Mouse (Mus musculus) forebrain, embryonic 10.5 days (tissue): ENCODE measurements around the gene Marco. TPM values are rescaled to one million over a fixed set of nuclear protein-coding genes. Genes with fewer than 3 reads are reported as not detected.
A peak's percentile ranks its signal among the peaks of the same experiment; 100 is the strongest.

Experiments used
- DNase-seq: peaks from one replicate; pipeline ENCODE4 v3.0.0-alpha.2; 2017; ENCODE audit warnings: low spot score; ENCODE audit errors: extremely low spot score
- H3K27ac ChIP-seq: fragments of 300-500 bp; sonication (generic); 2 replicates; pipeline ENCODE4 v1.5.1; 2016; ENCODE audit warnings: mild to moderate bottlenecking
- H3K27me3 ChIP-seq: fragments of 300-500 bp; sonication (generic); 2 replicates; pipeline ENCODE4 v1.6.1; 2016; ENCODE audit warnings: mild to moderate bottlenecking; ENCODE audit not compliant: poor library complexity, severe bottlenecking
- H3K36me3 ChIP-seq: fragments of 300-500 bp; sonication (generic); replicated peaks from 2 replicates; pipeline ENCODE4 v1.6.1; 2016; ENCODE audit warnings: mild to moderate bottlenecking, moderate library complexity
- H3K4me1 ChIP-seq: fragments of 300-500 bp; sonication (generic); 2 replicates; pipeline ENCODE4 v1.6.1; 2016
- H3K4me3 ChIP-seq: fragments of 300-500 bp; sonication (generic); 2 replicates; pipeline ENCODE4 v1.5.1; 2016; ENCODE audit warnings: mild to moderate bottlenecking, moderate library complexity
- H3K9me3 ChIP-seq: fragments of 300-500 bp; sonication (generic); 2 replicates; pipeline ENCODE4 v1.6.1; 2016; ENCODE audit warnings: mild to moderate bottlenecking, moderate library complexity
- WGBS: fragments of 180-500 bp; shearing (Covaris S2); methylation state at CpG from one replicate; pipeline ENCODE4 v1.1.7; 2016; 5-methylcytosine and 5-hydroxymethylcytosine counted together
- polyA plus RNA-seq: library from polyadenylated mRNA; unstranded; fragments of >200 nt; fragmentation: Nextera tagmentation; extraction: Ambion mirVana; gene quantifications from 2 replicates; pipeline ENCODE4 v1.2.1, GENCODE M21; 2016

Gene Marco
- polyA plus RNA-seq, 1 experiment from 2014 or later = not detected

DNA sequence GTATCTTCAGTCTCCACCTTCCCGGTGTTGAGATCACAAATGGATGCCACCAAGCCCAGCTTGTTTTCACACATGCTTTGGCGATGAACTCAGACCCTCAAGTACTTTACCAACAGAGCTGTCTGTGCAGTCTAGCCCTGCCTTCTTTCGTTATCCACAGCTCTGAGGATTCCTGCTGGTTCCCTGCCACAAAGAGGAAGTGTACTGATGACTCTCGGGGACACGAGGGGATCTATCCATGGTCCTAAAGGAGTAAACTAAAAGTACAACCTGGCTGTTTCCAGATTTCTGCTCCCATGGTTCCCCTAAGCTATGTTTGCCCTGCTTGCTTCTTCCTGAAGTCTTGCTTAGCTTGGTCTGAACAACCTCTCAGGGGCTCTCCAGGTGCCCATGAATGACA lies 23.9 kb downstream of the Marco start:
- H3K9me3 ChIP-seq = no peaks in the 10 kb centered on the region
- DNase-seq = no peak
- 31% methylated on average over 5 of the region's 5 CpGs for WGBS

DNA sequence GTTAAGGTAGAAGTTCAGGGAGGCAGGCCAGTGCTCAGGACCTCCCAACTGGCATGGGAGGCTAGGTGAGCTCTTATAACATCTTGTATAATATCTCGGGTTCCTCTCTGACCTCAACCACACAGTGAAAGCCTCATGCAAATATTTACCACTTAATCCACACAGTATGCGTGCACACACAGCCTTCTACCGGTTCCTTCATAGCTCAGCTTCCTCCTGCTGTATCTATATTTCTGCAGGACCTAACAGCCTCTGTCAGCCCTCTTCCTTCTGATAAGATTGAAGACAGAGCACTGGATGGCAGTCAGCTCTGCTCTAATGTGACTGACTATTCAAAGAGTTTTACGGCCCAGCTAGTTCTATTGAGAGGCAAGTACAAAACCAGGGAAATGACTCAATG lies 30.0 kb downstream of the Marco start:
- Histone ChIP-seq H3K4me1 (no peaks in the 10 kb centered on the region), H3K9me3 (no peaks in the 10 kb centered on the region), H3K4me3 (no peak overlapping the region), H3K27ac (no peak overlapping the region), H3K27me3 (no peaks in the 10 kb centered on the region), H3K36me3 (no peaks in the 10 kb centered on the region)
- WGBS = 85% methylated on average over 4 of the region's 4 CpGs
- DNase-seq = no peak

More for the DNA sequence above, 23.9 kb downstream of the Marco start:
- no peak overlapping the region for H3K27ac ChIP-seq
- no peaks in the 10 kb centered on the region for H3K4me1 ChIP-seq
- no peaks in the 10 kb centered on the region for H3K27me3 ChIP-seq
- no peak overlapping the region for H3K4me3 ChIP-seq
- H3K36me3 ChIP-seq = no peaks in the 10 kb centered on the region

DNA sequence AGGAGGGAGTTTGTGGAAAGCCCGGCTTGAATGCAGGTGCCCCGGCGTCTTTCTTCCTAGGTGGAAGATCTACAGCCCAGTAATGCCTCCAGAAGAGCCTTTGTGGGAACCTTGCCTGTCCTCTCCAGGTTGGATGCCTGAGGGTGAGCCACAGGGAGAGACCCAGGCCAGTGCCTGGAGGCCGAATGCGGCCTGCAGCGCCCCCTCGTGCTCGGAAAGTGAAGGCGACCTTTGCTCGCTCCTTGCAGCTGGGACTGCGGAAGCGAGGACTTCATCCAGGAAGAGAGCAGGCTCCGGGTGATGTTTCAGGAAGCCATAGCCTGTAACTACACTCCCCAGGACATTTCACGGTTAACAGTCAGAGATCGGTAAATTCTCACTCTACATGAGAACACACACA lies 35.9 kb downstream of the Marco start:
- H3K4me1 ChIP-seq = peaks cover 10% of the 10 kb centered on the region
- 17% methylated on average over 15 of the region's 15 CpGs for WGBS

DNA sequence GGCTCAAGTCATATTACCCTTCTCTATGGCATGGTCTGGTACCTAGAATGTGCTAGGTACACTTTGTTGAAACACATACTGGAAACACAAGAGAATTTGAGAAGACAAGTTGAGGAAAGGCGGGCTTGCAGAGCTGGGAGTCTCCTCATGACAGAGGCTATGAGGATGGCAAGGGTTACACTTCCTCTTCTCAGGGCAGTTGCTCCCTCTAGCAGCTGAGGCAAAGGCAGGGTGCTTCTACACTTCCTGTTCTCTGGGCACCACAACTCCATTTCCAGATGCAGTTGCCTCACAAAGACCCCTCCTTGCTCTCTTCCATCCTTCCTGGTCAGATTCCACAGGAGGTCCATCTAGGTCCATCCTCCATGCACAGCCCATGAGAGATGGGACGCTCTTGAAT lies 37.5 kb downstream of the Marco start:
- no peaks in the 10 kb centered on the region for H3K36me3 ChIP-seq
- H3K4me3 ChIP-seq = no peak overlapping the region
- no peak overlapping the region for H3K27ac ChIP-seq
- 93% methylated on average over 2 of the region's 2 CpGs for WGBS
- H3K27me3 ChIP-seq = no peaks in the 10 kb centered on the region
- H3K4me1 ChIP-seq = peaks cover 18% of the 10 kb centered on the region
- H3K9me3 ChIP-seq = no peaks in the 10 kb centered on the region
- DNase-seq = no peak

More for the DNA sequence above, 35.9 kb downstream of the Marco start:
- Histone ChIP-seq H3K9me3 (no peaks in the 10 kb centered on the region), H3K27ac (no peak overlapping the region), H3K27me3 (no peaks in the 10 kb centered on the region), H3K36me3 (no peaks in the 10 kb centered on the region), H3K4me3 (no peak overlapping the region)
- peak; percentile 69 for DNase-seq

DNA sequence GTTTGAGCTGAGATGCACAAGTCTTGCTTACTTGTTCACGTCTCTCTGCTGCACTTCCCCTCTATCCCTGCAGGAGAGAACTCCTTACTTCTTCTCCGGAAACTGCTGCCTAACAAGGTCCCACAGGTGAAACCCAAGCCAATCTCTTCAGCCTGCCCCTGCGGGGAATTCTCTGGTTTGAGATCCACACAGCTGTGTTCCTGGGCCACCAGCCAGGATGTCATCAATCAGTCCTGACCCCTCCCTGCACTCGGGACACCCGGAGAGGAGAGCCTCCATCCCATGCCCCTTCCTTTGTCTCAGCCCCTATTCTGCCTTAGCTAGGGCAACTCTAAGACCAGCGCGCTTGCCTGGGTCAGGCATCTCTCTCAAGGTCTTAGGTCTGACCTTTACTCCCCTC lies 38.1 kb downstream of the Marco start:
- DNase-seq = no peak
- H3K36me3 ChIP-seq = no peaks in the 10 kb centered on the region
- H3K27ac ChIP-seq = no peak overlapping the region
- no peaks in the 10 kb centered on the region for H3K27me3 ChIP-seq
- no peak overlapping the region for H3K4me3 ChIP-seq
- peaks cover 24% of the 10 kb centered on the region for H3K4me1 ChIP-seq
- 27% methylated on average over 7 of the region's 7 CpGs for WGBS
- no peaks in the 10 kb centered on the region for H3K9me3 ChIP-seq

DNA sequence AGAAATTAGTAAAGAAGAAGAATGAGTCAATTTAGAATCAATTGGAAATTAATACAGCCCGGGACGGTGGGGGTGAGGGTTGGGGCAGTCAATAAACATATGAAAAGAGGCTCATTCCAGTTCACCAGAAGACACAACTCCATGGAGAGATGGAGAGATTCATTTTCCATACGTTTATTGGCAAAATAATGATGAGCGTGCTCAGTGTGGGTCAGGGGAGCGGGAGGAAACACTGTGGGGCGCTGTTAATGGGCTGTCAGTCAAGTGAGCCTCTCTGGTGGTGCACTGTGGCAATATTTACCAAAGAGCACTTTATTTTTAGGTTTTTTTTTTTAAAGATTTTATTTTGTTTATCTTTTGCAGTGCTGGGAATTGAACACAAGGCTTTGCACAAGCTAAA lies 45.8 kb downstream of the Marco start:
- no peaks in the 10 kb centered on the region for H3K27me3 ChIP-seq

DNA sequence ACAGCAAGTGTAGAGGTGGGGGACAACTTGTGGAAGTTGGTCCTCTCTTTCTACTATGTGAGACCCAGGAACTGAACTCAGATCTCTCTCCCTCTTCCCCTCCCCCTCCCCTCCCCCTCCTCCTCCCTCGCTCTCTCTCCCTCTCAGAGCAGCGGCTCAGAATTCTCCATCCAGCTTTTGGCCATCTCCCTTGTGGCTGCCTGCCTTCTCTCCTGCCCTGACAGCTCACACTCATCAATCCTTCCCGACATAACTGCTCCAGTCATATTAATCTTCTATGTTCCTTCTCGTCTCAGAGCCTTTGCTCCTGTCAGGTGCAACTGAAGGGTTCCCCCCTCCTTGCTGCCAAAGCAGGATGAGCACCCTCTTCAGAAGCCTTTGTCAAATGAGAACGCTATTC lies 46.3 kb downstream of the Marco start:
- peaks cover 19% of the 10 kb centered on the region for H3K4me1 ChIP-seq
- no peaks in the 10 kb centered on the region for H3K9me3 ChIP-seq
- H3K36me3 ChIP-seq = no peaks in the 10 kb centered on the region
- WGBS = 56% methylated on average over 3 of the region's 5 CpGs
- no peak for DNase-seq
- H3K27ac ChIP-seq = no peak overlapping the region
- H3K27me3 ChIP-seq = no peaks in the 10 kb centered on the region
- no peak overlapping the region for H3K4me3 ChIP-seq

More for the DNA sequence above, 45.8 kb downstream of the Marco start:
- no peak overlapping the region for H3K27ac ChIP-seq
- H3K9me3 ChIP-seq = no peaks in the 10 kb centered on the region
- DNase-seq = no peak
- H3K4me1 ChIP-seq = peaks cover 19% of the 10 kb centered on the region
- 78% methylated on average over 6 of the region's 6 CpGs for WGBS
- H3K4me3 ChIP-seq = no peak overlapping the region
- no peaks in the 10 kb centered on the region for H3K36me3 ChIP-seq

DNA sequence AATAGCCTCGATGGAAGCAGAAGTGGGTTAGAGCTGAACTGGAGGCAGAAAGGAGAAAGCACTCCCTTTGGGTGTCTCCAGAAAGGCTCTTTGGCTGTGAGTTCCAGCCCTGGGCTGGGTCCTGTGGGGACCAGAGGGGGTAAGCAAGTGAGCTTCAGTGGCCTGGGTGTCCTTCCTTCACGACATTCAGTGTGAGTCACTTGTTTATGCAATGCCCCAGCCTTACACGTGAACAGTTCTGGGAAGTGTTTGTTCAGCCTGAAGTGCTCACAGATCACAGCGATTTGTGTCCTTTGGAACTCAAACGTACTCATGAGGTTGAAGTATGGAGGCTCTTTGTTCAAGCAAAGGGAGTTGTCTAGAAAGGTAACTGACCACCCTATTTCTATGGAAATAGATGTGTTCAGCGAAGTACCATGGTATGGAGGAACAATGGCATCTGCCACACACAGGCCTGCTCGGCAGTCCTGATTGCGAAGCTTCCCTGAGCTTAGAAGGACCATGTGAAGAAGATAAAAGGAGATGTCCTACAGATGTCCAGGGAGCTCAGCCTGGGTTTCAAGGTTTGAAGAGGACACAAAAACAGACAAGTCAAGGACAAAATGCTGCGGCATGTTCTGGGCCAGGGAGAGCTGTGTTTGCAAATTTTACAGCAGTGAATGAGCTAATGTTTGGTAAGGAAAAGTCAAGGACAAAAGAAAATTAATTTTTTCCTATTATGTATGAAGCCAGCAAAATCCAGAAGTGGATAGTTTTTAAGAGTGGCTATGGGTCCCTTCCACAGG lies 53.1 kb downstream of the Marco start:
- H3K27me3 ChIP-seq = no peaks in the 10 kb centered on the region
- no peaks in the 10 kb centered on the region for H3K36me3 ChIP-seq
- DNase-seq = no peak
- H3K27ac ChIP-seq = no peak overlapping the region
- H3K4me1 ChIP-seq = no peaks in the 10 kb centered on the region
- 91% methylated on average over 9 of the region's 9 CpGs for WGBS
- H3K4me3 ChIP-seq = no peak overlapping the region
- H3K9me3 ChIP-seq = no peaks in the 10 kb centered on the region

DNA sequence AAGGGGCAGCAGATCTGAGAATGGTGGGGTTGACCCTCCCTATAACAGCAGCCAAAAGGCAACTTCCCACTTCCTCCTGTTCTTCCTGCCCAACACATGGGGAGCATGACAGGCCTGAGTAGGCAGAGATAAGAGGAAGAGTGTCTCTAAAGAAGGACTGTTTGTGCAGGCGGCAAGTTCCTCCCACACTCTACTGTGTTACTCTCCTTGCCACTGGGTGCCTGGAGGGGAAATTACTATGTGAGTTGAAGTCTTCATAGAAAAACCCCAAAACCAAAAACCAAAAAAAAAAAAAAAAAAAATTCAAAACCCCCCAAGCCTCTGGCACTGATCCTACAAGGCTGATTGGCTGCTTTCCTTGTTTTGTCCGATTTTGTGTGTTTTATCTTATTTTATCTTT lies 55.2 kb downstream of the Marco start:
- no peak for DNase-seq
- Histone ChIP-seq H3K27me3 (no peaks in the 10 kb centered on the region), H3K4me3 (no peak overlapping the region), H3K36me3 (no peaks in the 10 kb centered on the region), H3K27ac (no peak overlapping the region), H3K4me1 (no peaks in the 10 kb centered on the region), H3K9me3 (no peaks in the 10 kb centered on the region)
- WGBS = 83% methylated on average over 2 of the region's 2 CpGs

DNA sequence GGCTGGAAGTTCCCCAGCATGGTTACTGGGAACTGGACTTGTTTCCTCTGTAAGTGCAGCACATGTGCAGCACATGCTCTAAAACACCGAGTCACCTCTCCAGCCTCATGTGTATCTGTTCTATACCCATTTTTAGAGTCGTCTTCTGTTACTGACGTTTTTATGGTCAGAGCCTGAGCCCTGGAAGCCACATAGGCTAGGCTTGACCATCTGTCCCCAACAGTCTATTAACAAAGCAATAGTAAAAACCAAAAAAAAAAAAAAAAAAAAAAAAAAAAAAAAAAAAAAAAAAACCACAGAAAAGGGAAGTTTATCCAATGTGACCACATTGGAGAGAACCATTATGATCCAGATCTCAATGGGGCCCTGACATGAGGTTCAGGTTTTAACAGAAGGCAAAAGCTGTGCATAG lies 61.6 kb downstream of the Marco start:
- Histone ChIP-seq H3K27ac (no peak overlapping the region), H3K27me3 (no peaks in the 10 kb centered on the region), H3K4me3 (no peak overlapping the region), H3K36me3 (no peaks in the 10 kb centered on the region), H3K9me3 (no peaks in the 10 kb centered on the region), H3K4me1 (no peaks in the 10 kb centered on the region)
- 95% methylated on average over 3 of the region's 3 CpGs for WGBS
- DNase-seq = no peak

DNA sequence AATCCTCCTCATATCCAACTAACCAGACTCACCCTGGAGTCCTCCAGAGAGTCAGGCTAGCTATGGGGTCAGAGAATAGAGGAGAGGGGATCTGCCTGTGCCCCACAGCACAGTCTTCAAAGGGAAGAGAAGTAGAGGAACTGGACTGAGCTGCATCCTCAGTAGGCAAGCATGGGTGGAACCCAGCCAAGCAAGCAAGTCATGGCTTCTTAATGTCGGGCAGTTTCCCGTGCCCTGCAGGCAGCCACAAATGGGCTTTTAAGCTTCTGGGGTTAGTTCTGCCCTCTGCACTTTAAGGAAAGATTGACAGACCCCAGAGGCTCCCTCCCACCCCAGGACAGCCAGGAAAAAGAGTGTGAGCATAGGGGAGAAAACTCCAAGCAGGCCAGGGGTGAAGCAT lies 63.2 kb downstream of the Marco start:
- no peak overlapping the region for H3K4me3 ChIP-seq
- no peak overlapping the region for H3K27ac ChIP-seq
- no peaks in the 10 kb centered on the region for H3K9me3 ChIP-seq
- no peak for DNase-seq
- no peaks in the 10 kb centered on the region for H3K27me3 ChIP-seq
- WGBS = 30% methylated on average over 2 of the region's 2 CpGs
- no peaks in the 10 kb centered on the region for H3K4me1 ChIP-seq
- no peaks in the 10 kb centered on the region for H3K36me3 ChIP-seq

DNA sequence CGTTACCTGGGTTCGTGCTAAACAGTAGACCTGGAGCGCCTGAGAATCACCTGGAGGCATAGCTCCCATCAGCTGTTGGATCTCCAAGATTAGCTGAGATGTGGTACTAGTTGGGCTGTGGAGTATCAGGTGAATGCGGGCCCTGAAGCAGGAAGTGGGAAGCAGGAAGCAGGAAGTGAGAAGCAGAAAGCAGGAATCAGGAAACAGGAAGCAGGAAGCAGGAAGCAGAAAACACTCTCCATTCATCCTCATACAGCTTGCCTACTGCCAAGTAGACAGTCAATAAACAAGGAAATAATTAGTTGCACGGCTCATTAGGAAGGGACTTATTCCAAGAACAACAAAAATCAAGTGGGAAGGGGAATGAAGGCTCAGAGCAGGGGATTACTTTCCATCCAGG lies 69.2 kb downstream of the Marco start:
- WGBS = 87% methylated on average over 5 of the region's 5 CpGs
- Histone ChIP-seq H3K9me3 (no peaks in the 10 kb centered on the region), H3K4me3 (no peak overlapping the region), H3K4me1 (no peaks in the 10 kb centered on the region), H3K27me3 (no peaks in the 10 kb centered on the region), H3K27ac (no peak overlapping the region), H3K36me3 (no peaks in the 10 kb centered on the region)
- no peak for DNase-seq

DNA sequence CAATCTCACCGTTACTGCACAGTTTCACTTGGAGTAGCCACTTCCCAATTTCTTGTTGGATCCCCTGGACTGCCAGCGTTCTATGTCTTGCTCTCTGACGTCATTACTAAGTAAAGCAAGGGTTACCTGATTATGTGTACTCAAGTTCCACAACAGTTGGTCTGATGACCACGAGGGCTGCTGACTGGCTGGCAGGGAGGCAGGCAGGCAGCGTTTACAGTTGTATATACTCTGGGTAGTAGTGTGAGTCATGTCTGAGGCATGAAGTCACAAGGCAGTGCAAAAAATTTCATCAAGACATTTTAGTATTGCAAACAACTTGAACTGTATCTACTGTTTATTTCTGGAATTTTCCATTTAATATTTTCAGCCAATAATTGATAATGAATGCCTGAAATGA lies 74.7 kb downstream of the Marco start:
- WGBS = 89% methylated on average over 5 of the region's 5 CpGs
- Histone ChIP-seq H3K9me3 (no peaks in the 10 kb centered on the region), H3K4me3 (no peak overlapping the region), H3K36me3 (no peaks in the 10 kb centered on the region), H3K27me3 (no peaks in the 10 kb centered on the region), H3K27ac (no peak overlapping the region), H3K4me1 (no peaks in the 10 kb centered on the region)
- DNase-seq = no peak

DNA sequence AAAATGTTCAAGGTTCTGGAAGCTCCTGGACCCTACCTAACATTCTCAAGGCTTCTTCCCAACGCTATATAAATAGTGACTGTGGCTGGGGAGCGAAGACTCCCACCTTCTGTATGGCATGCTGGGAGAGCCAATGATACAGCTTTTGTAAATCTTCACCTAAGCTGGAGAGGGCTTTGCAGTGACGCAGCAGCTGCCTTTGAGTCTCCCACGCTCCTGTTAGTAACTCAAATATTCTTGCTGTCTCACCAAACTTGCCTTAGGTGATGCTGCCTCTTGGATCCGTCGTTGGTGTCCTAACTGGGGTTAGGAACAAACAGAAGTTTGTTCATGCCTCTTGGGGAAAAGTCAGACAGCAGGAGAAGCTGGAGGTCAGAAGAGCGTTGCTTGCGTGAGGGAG lies 79.2 kb downstream of the Marco start:
- whole genome bisulfite sequencing = 84% methylated on average over 8 of the region's 8 CpGs
- no peaks in the 10 kb centered on the region for H3K27me3 ChIP-seq
- H3K36me3 ChIP-seq = no peaks in the 10 kb centered on the region
- no peak overlapping the region for H3K27ac ChIP-seq
- H3K4me1 ChIP-seq = no peaks in the 10 kb centered on the region
- no peak overlapping the region for H3K4me3 ChIP-seq
- no peaks in the 10 kb centered on the region for H3K9me3 ChIP-seq
- DNase-seq = no peak
